Mouse (Mus musculus) heart, embryonic 14.5 days (tissue): ENCODE results near the gene Gm17349. TPM values are rescaled to one million over a fixed set of nuclear protein-coding genes. Genes with fewer than 3 reads are reported as not detected.

Experiments used
- polyA plus RNA-seq: library from polyadenylated mRNA; unstranded; fragments of >200 nt; fragmentation: Nextera tagmentation; extraction: Ambion mirVana; gene quantifications from 2 replicates; pipeline ENCODE4 v1.2.1, GENCODE M21; 2014

Gene Gm17349
- polyA plus RNA-seq, 1 experiment from 2014 or later: not detected

Other genes starting within 250 kb of the Gm17349 start
- 7.5 and 9.2 TPM in 2 replicates for gene Nckap5l, start 247.7 kb downstream of the Gm17349 start, polyA plus RNA-seq
- gene Bcdin3d, start 230.8 kb downstream of the Gm17349 start, polyA plus RNA-seq: 11.8 and 12.5 TPM in 2 replicates
- 0.19 TPM in 1 of 2 replicates, not detected in the other for gene Faim2, start 177.3 kb downstream of the Gm17349 start, polyA plus RNA-seq
- gene Aqp2, start 126.4 kb downstream of the Gm17349 start, polyA plus RNA-seq: not detected in 2 replicates
- gene Aqp5, start 114.7 kb downstream of the Gm17349 start, polyA plus RNA-seq: 0.18 and 0.26 TPM in 2 replicates
- not detected in 2 replicates for gene Aqp6, start 104.1 kb downstream of the Gm17349 start, polyA plus RNA-seq
- gene Racgap1, start 53.8 kb downstream of the Gm17349 start, polyA plus RNA-seq: 94.4 and 98.7 TPM in 2 replicates
- 1.1 and 1.2 TPM in 2 replicates for gene Asic1, start 35.1 kb downstream of the Gm17349 start, polyA plus RNA-seq
- gene Smarcd1, start 3.4 kb downstream of the Gm17349 start, polyA plus RNA-seq: 24.7 and 27.4 TPM in 2 replicates
- gene Gpd1, start 12.0 kb upstream of the Gm17349 start, polyA plus RNA-seq: 0.80 and 1.1 TPM in 2 replicates
- 230 and 237 TPM in 2 replicates for gene Cox14, start 20.1 kb upstream of the Gm17349 start, polyA plus RNA-seq
- gene Cers5, start 67.4 kb upstream of the Gm17349 start, polyA plus RNA-seq: 55.3 and 60.8 TPM in 2 replicates
- gene Lima1, start 170.0 kb upstream of the Gm17349 start, polyA plus RNA-seq: 16.9 and 18.6 TPM in 2 replicates